Mouse (Mus musculus) heart, embryonic 11.5 days (tissue): ENCODE measurements around the gene Nkain4. TPM values are rescaled to one million over a fixed set of nuclear protein-coding genes. Genes with fewer than 3 reads are reported as not detected.

Source experiments
- ATAC-seq: fragments of 200-750 bp; cut with Nextera tagmentation; replicated peaks from 2 replicates; pipeline ENCODE4 v1.8.0; 2017; ENCODE audit warnings: moderate library complexity; ENCODE audit not compliant: insufficient number of reproducible peaks, low FRiP score, low TSS enrichment
- H3K27ac ChIP-seq: fragments of 300-500 bp; sonication (generic); 2 replicates; pipeline ENCODE4 v1.5.1; 2014; ENCODE audit warnings: mild to moderate bottlenecking, low read depth, low read length
- H3K27me3 ChIP-seq: fragments of 300-500 bp; sonication (generic); 2 replicates; pipeline ENCODE4 v1.6.1; 2014; ENCODE audit warnings: mild to moderate bottlenecking, low read length, mixed read lengths; ENCODE audit not compliant: control insufficient read depth, insufficient read depth
- H3K36me3 ChIP-seq: fragments of 300-500 bp; sonication (generic); 2 replicates; pipeline ENCODE4 v1.6.1; 2014; ENCODE audit warnings: mild to moderate bottlenecking, low read length, moderate library complexity, mixed read lengths; ENCODE audit not compliant: control insufficient read depth, insufficient read depth
- H3K4me1 ChIP-seq: fragments of 300-500 bp; sonication (generic); 2 replicates; pipeline ENCODE4 v1.6.1; 2014; ENCODE audit warnings: low read length; ENCODE audit not compliant: control insufficient read depth, insufficient read depth
- H3K4me2 ChIP-seq: fragments of 300-500 bp; sonication (generic); 2 replicates; pipeline ENCODE4 v1.6.1; 2014; ENCODE audit warnings: mild to moderate bottlenecking, moderate library complexity
- H3K4me3 ChIP-seq: fragments of 300-500 bp; sonication (generic); 2 replicates; pipeline ENCODE4 v1.5.1; 2014; ENCODE audit warnings: low read depth, low read length
- H3K9ac ChIP-seq: fragments of 300-500 bp; sonication (generic); 2 replicates; pipeline ENCODE4 v1.6.1; 2014; ENCODE audit warnings: mild to moderate bottlenecking, low read depth, low read length, moderate library complexity
- H3K9me3 ChIP-seq: fragments of 300-500 bp; sonication (generic); replicated peaks from 2 replicates; pipeline ENCODE4 v1.6.1; 2016; ENCODE audit warnings: low read length; ENCODE audit not compliant: control insufficient read depth
- WGBS: fragments of 180-500 bp; shearing (Covaris S2); extraction: QIAGEN DNeasy Blood & Tissue Kit; methylation state at CpG from one replicate; pipeline ENCODE4 v1.1.7; 2014; ENCODE audit not compliant: insufficient replicate concordance; 5-methylcytosine and 5-hydroxymethylcytosine counted together
- polyA plus RNA-seq: library from polyadenylated mRNA; unstranded; fragments of >200 nt; fragmentation: Nextera tagmentation; extraction: Ambion mirVana; gene quantifications from 2 replicates; pipeline ENCODE4 v1.2.1, GENCODE M21; 2014

The Nkain4 gene
- polyA plus RNA-seq, 1 experiment from 2014 or later: 34.2 TPM

GRCm38 (mm10) chr2:180962616-180963308, 8.3 kb upstream of the Nkain4 start:
- H3K27ac ChIP-seq: no peak overlapping the region
- ATAC-seq: peak; percentile 53

GRCm38 (mm10) chr2:180960187-180960586, 5.7 kb upstream of the Nkain4 start:
- Histone ChIP-seq H3K4me3 (no peak overlapping the region), H3K4me1 (peaks cover 12% of the 10 kb centered on the region), H3K9me3 (no peaks in the 10 kb centered on the region), H3K27me3 (peaks cover 6% of the 10 kb centered on the region), H3K9ac (no peak overlapping the region), H3K27ac (no peak overlapping the region), H3K4me2 (no peak overlapping the region), H3K36me3 (no peaks in the 10 kb centered on the region)
- WGBS: 65% methylated on average over 3 of the region's 3 CpGs
- ATAC-seq: no peak

More at GRCm38 (mm10) chr2:180962616-180963308, 8.3 kb upstream of the Nkain4 start:
- H3K4me3 ChIP-seq: no peak overlapping the region
- no peaks in the 10 kb centered on the region for H3K36me3 ChIP-seq
- H3K4me1 ChIP-seq: peaks cover 17% of the 10 kb centered on the region
- H3K4me2 ChIP-seq: no peak overlapping the region
- no peaks in the 10 kb centered on the region for H3K9me3 ChIP-seq
- 50% methylated on average over 2 of the region's 2 CpGs for WGBS
- no peaks in the 10 kb centered on the region for H3K27me3 ChIP-seq
- H3K9ac ChIP-seq: no peak overlapping the region

- H3K4me2 ChIP-seq: no peak overlapping the region
- H3K4me1 ChIP-seq: peaks cover 12% of the 10 kb centered on the region
- peaks cover 12% of the 10 kb centered on the region for H3K27me3 ChIP-seq
- no peak overlapping the region for H3K27ac ChIP-seq
- no peak overlapping the region for H3K4me3 ChIP-seq
- H3K36me3 ChIP-seq: no peaks in the 10 kb centered on the region
- no peaks in the 10 kb centered on the region for H3K9me3 ChIP-seq
- ATAC-seq: no peak
- H3K9ac ChIP-seq: no peak overlapping the region
- 71% methylated on average over 7 of the region's 7 CpGs for WGBS
These were observed 5.1 kb upstream of the Nkain4 start for GRCm38 (mm10) chr2:180959605-180960004.

GRCm38 (mm10) chr2:180953638-180954037, 861 bp downstream of the Nkain4 start:
- H3K4me1 ChIP-seq: peaks cover 9% of the 10 kb centered on the region; the same call in 1 of the 2 replicates
- H3K4me3 ChIP-seq: peak overlapping the region; percentile 63
- WGBS: 30% methylated on average over 2 of the region's 2 CpGs
- no peak for ATAC-seq
- H3K9me3 ChIP-seq: no peaks in the 10 kb centered on the region
- peak overlapping the region; percentile 68 for H3K9ac ChIP-seq
- H3K27me3 ChIP-seq: peaks cover 24% of the 10 kb centered on the region
- H3K4me2 ChIP-seq: peak overlapping the region; percentile 93
- peak overlapping the region; percentile 18; the same call in 1 of the 2 replicates for H3K27ac ChIP-seq
- no peaks in the 10 kb centered on the region for H3K36me3 ChIP-seq

GRCm38 (mm10) chr2:180952731-180953171, 1.7 kb downstream of the Nkain4 start:
- peaks cover 24% of the 10 kb centered on the region for H3K27me3 ChIP-seq
- H3K4me3 ChIP-seq: peak overlapping the region; percentile 63
- H3K9me3 ChIP-seq: no peaks in the 10 kb centered on the region
- H3K36me3 ChIP-seq: no peaks in the 10 kb centered on the region
- H3K4me1 ChIP-seq: peaks cover 9% of the 10 kb centered on the region; the same call in 1 of the 2 replicates
- ATAC-seq: no peak
- peak overlapping the region; percentile 18; the same call in 1 of the 2 replicates for H3K27ac ChIP-seq
- peak overlapping the region; percentile 93 for H3K4me2 ChIP-seq
- WGBS: 20% methylated on average over 9 of the region's 9 CpGs
- H3K9ac ChIP-seq: peak overlapping the region; percentile 68

- 24% methylated on average over 1 of the region's 1 CpGs for WGBS
- no peak overlapping the region for H3K4me3 ChIP-seq
These were observed 4.6 kb downstream of the Nkain4 start for GRCm38 (mm10) chr2:180949947-180950346.

GRCm38 (mm10) chr2:180941869-180942268, 12.6 kb downstream of the Nkain4 start:
- H3K27me3 ChIP-seq: no peaks in the 10 kb centered on the region
- H3K36me3 ChIP-seq: no peaks in the 10 kb centered on the region
- no peak overlapping the region for H3K9ac ChIP-seq
- no peak overlapping the region for H3K4me2 ChIP-seq
- H3K9me3 ChIP-seq: no peaks in the 10 kb centered on the region
- no peak overlapping the region for H3K27ac ChIP-seq
- ATAC-seq: no peak
- H3K4me3 ChIP-seq: no peak overlapping the region
- H3K4me1 ChIP-seq: no peaks in the 10 kb centered on the region

More at GRCm38 (mm10) chr2:180949947-180950346, 4.6 kb downstream of the Nkain4 start:
- Histone ChIP-seq H3K4me1 (peaks cover 9% of the 10 kb centered on the region; the same call in 1 of the 2 replicates), H3K4me2 (no peak overlapping the region), H3K9ac (no peak overlapping the region), H3K27ac (no peak overlapping the region), H3K36me3 (no peaks in the 10 kb centered on the region), H3K9me3 (no peaks in the 10 kb centered on the region), H3K27me3 (peaks cover 15% of the 10 kb centered on the region)
- ATAC-seq: no peak

GRCm38 (mm10) chr2:180940187-180940586, 14.3 kb downstream of the Nkain4 start:
- no peak overlapping the region for H3K9ac ChIP-seq
- H3K9me3 ChIP-seq: no peaks in the 10 kb centered on the region
- no peak overlapping the region for H3K27ac ChIP-seq
- H3K4me1 ChIP-seq: no peaks in the 10 kb centered on the region
- no peak overlapping the region for H3K4me2 ChIP-seq
- H3K4me3 ChIP-seq: no peak overlapping the region
- no peaks in the 10 kb centered on the region for H3K27me3 ChIP-seq
- no peak for ATAC-seq
- H3K36me3 ChIP-seq: no peaks in the 10 kb centered on the region

- ATAC-seq: no peak
- H3K36me3 ChIP-seq: no peaks in the 10 kb centered on the region
- no peaks in the 10 kb centered on the region for H3K9me3 ChIP-seq
- peaks cover 4% of the 10 kb centered on the region; the same call in 1 of the 2 replicates for H3K27me3 ChIP-seq
- no peak overlapping the region for H3K27ac ChIP-seq
- H3K4me2 ChIP-seq: no peak overlapping the region
- no peaks in the 10 kb centered on the region for H3K4me1 ChIP-seq
- WGBS: 75% methylated on average over 1 of the region's 1 CpGs
- H3K4me3 ChIP-seq: no peak overlapping the region
- no peak overlapping the region for H3K9ac ChIP-seq
These were observed 22.1 kb downstream of the Nkain4 start for GRCm38 (mm10) chr2:180932418-180932817.
